In the genomic region with DNA sequence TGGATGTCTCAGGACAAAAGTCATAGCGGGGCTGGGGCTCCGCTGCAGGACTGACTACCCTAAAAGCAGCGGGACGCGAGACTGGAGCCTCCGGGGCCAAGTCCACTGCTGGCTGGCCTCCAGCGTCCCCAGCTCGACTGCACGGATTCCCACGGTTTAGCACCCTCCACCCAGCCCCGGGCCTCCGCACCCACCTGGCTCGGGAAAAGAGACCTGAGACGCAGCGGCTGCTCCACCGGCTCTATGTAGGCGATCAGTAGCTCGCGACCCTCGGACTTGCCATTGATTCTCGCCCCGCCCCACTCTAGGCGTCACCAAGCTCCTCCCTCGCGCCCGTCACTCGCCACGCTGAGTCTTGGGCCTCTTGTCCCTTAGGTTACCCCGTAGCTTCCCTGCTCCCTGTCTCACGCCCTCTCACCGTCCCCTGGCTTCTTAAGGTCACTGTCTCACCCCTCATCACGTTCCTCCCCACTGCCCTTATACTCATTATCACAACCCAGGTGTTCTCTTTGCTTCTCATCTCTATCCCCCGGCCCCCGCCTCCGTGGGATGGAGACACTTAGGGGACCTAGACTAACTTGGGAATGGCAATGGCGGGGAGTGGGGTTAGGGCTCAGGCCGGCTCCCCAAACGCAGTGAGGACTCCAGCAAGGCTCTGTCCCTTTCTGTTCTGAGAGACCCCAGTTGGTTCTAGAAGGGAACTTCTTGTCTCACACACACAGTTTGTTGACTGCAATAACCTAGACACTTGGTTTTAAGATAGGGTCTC, we compare ENCODE assay signal across 8 mouse cellular contexts. TPM values are rescaled to one million over a fixed set of nuclear protein-coding genes. Genes with fewer than 3 reads are reported as not detected.
DNase-seq lines count a peak whose midpoint lies in the region; ATAC-seq lines count a peak whose summit lies in the region.

No protein-coding gene starts in this region.

- H3K36me3 ChIP-seq in heart, embryonic 14.5 days (ENCODE audit: control insufficient read depth, insufficient read depth, low read length) = peaks cover 17% of the 10 kb centered on the region
- peaks cover 14% of the 10 kb centered on the region for H3K36me3 ChIP-seq in liver, embryonic 13.5 days
- peaks cover 11% of the 10 kb centered on the region; the same call in 1 of the 2 replicates for H3K36me3 ChIP-seq in stomach, embryonic 14.5 days (ENCODE audit: control insufficient read depth, insufficient read depth, low read length)

- peak overlapping the region; percentile 35 to 59 for H3K27ac ChIP-seq in heart, embryonic 14.5 days (replicated peaks in 1 of 2; ENCODE audit: control insufficient read depth in 1 of 2, insufficient read depth in 1 of 2, low read depth in 2 of 2, low read length in 2 of 2)
- H3K27ac ChIP-seq in liver, embryonic 13.5 days = 0 out of 2 replicates have a peak overlapping the region, but pooled peaks have one; percentile 24
- peak overlapping the region; percentile 86 for H3K27ac ChIP-seq in stomach, embryonic 14.5 days (ENCODE audit: low read length)

- H3K4me3 ChIP-seq in heart, embryonic 14.5 days (ENCODE audit: control insufficient read depth in 1 of 2, insufficient read depth in 1 of 2, low read depth in 1 of 2, low read length in 2 of 2) = peak overlapping the region; percentile 68
- peak overlapping the region; percentile 71 for H3K4me3 ChIP-seq in liver, embryonic 13.5 days (replicated peaks)
- H3K4me3 ChIP-seq in stomach, embryonic 14.5 days (ENCODE audit: low read depth, low read length) = peak overlapping the region; percentile 73

- H3K4me2 ChIP-seq in heart, embryonic 14.5 days (ENCODE audit: low read length) = peak overlapping the region; percentile 63
- H3K4me2 ChIP-seq in liver, embryonic 13.5 days = peak overlapping the region; percentile 85
- H3K4me2 ChIP-seq in stomach, embryonic 14.5 days (replicated peaks; ENCODE audit: low read depth, low read length) = peak overlapping the region; percentile 58

- no peaks in the 10 kb centered on the region for H3K9me3 ChIP-seq in heart, embryonic 14.5 days (ENCODE audit: control insufficient read depth, low read length)
- H3K9me3 ChIP-seq in liver, embryonic 13.5 days (replicated peaks) = no peaks in the 10 kb centered on the region
- H3K9me3 ChIP-seq in stomach, embryonic 14.5 days (ENCODE audit: control insufficient read depth, low read depth, low read length) = no peaks in the 10 kb centered on the region

- peak overlapping the region; percentile 79 for H3K9ac ChIP-seq in heart, embryonic 14.5 days (ENCODE audit: low read length)
- peak overlapping the region; percentile 77 for H3K9ac ChIP-seq in liver, embryonic 13.5 days
- peak overlapping the region; percentile 60 for H3K9ac ChIP-seq in stomach, embryonic 14.5 days (replicated peaks; ENCODE audit: low read depth, low read length)

- ATAC-seq in heart, embryonic 14.5 days (ENCODE audit: insufficient number of reproducible peaks, insufficient read depth, low FRiP score, low read depth) = peak; percentile 88
- ATAC-seq in liver, embryonic 13.5 days (ENCODE audit: low read depth) = peak; percentile 87
- ATAC-seq in stomach, embryonic 14.5 days (ENCODE audit: insufficient number of reproducible peaks, insufficient read depth, low FRiP score, low read depth) = peak; percentile 89

- H3K4me1 ChIP-seq in heart, embryonic 14.5 days (ENCODE audit: control insufficient read depth in 2 of 2, insufficient read depth in 2 of 2, low read length in 2 of 2) = peaks cover 2 to 4% of the 10 kb centered on the region in 2 experiments; a peak in 3 of 4 replicates
- peaks cover 51% of the 10 kb centered on the region for H3K4me1 ChIP-seq in liver, embryonic 13.5 days (replicated peaks)
- peaks cover 3% of the 10 kb centered on the region; the same call in 1 of the 2 replicates for H3K4me1 ChIP-seq in stomach, embryonic 14.5 days (ENCODE audit: control insufficient read depth, insufficient read depth, low read length)

- 1% methylated on average over 36 of the region's 38 CpGs for WGBS in heart, embryonic 14.5 days
- WGBS in liver, embryonic 13.5 days (ENCODE audit: insufficient replicate concordance) = 1% methylated on average over 38 of the region's 38 CpGs
- 1% methylated on average over 38 of the region's 38 CpGs for WGBS in stomach, embryonic 14.5 days

- peak; percentile 21 to 49 for DNase-seq in CD8-positive naive resting alpha-beta T cell, adult 2 months (ENCODE audit: low read depth in 2 of 2, low spot score in 2 of 2)
- DNase-seq in c-Kit-negative CD71-positive TER-119-positive erythroid progenitor cells, embryonic 14.5 days (ENCODE audit: low read depth, low spot score) = peak; percentile 87
- DNase-seq in fibroblast of lung, adult 2 months (ENCODE audit: low read depth) = peak; percentile 62
- peak; percentile 94 for DNase-seq in kidney, postnatal 14 days
- peak; percentile 95 for DNase-seq in liver, embryonic 13.5 days
- DNase-seq in natural killer cell, adult 2 months (ENCODE audit: low spot score in 2 of 2) = peak; percentile 69 to 70

- no peaks in the 10 kb centered on the region for H3K27me3 ChIP-seq in heart, embryonic 14.5 days (ENCODE audit: control insufficient read depth, insufficient read depth, low read length)
- H3K27me3 ChIP-seq in liver, embryonic 13.5 days = no peaks in the 10 kb centered on the region
- no peaks in the 10 kb centered on the region for H3K27me3 ChIP-seq in stomach, embryonic 14.5 days (ENCODE audit: control insufficient read depth, insufficient read depth, low read length)

RNA-seq across cellular contexts. Expression of gene Hdhd3, which starts 1.1 kb away (rescaled TPM):
- 7.5 and 11.4 TPM in 2 replicates for polyA plus RNA-seq in heart, embryonic 14.5 days (2014; fragmentation: Nextera tagmentation; extraction: Ambion mirVana)
- 6.3 and 7.1 TPM in 2 replicates for polyA plus RNA-seq in liver, embryonic 13.5 days (2015; fragmentation: Nextera tagmentation; extraction: Ambion mirVana)
- 18.7 and 21.2 TPM in 2 replicates for polyA plus RNA-seq in stomach, embryonic 14.5 days (2014; fragmentation: Nextera tagmentation; extraction: Ambion mirVana)

RNA-seq across cellular contexts. Expression of gene Alad, which starts 17.6 kb away (rescaled TPM):
- 67.2 and 69.3 TPM in 2 replicates for polyA plus RNA-seq in heart, embryonic 14.5 days (2014; fragmentation: Nextera tagmentation; extraction: Ambion mirVana)
- polyA plus RNA-seq in liver, embryonic 13.5 days (2015; fragmentation: Nextera tagmentation; extraction: Ambion mirVana) = 616 and 657 TPM in 2 replicates
- polyA plus RNA-seq in stomach, embryonic 14.5 days (2014; fragmentation: Nextera tagmentation; extraction: Ambion mirVana) = 126 and 136 TPM in 2 replicates

RNA-seq across cellular contexts. Expression of gene Bspry, which starts 22.3 kb away (rescaled TPM):
- polyA plus RNA-seq in heart, embryonic 14.5 days (2014; fragmentation: Nextera tagmentation; extraction: Ambion mirVana) = 0.27 and 0.36 TPM in 2 replicates
- 0.20 and 0.34 TPM in 2 replicates for polyA plus RNA-seq in liver, embryonic 13.5 days (2015; fragmentation: Nextera tagmentation; extraction: Ambion mirVana)
- polyA plus RNA-seq in stomach, embryonic 14.5 days (2014; fragmentation: Nextera tagmentation; extraction: Ambion mirVana) = 19.4 and 23.5 TPM in 2 replicates

RNA-seq across cellular contexts. Expression of gene Pole3, which starts 22.7 kb away (rescaled TPM):
- 47.3 and 50.7 TPM in 2 replicates for polyA plus RNA-seq in heart, embryonic 14.5 days (2014; fragmentation: Nextera tagmentation; extraction: Ambion mirVana)
- polyA plus RNA-seq in liver, embryonic 13.5 days (2015; fragmentation: Nextera tagmentation; extraction: Ambion mirVana) = 77.3 and 81.0 TPM in 2 replicates
- 73.5 and 79.8 TPM in 2 replicates for polyA plus RNA-seq in stomach, embryonic 14.5 days (2014; fragmentation: Nextera tagmentation; extraction: Ambion mirVana)

RNA-seq across cellular contexts. Expression of gene 4933430I17Rik, which starts 23.0 kb away (rescaled TPM):
- polyA plus RNA-seq in heart, embryonic 14.5 days (2014; fragmentation: Nextera tagmentation; extraction: Ambion mirVana) = 0.11 and 0.41 TPM in 2 replicates
- 0.14 and 0.23 TPM in 2 replicates for polyA plus RNA-seq in liver, embryonic 13.5 days (2015; fragmentation: Nextera tagmentation; extraction: Ambion mirVana)
- polyA plus RNA-seq in stomach, embryonic 14.5 days (2014; fragmentation: Nextera tagmentation; extraction: Ambion mirVana) = 0.49 and 0.88 TPM in 2 replicates

Comparison
In these comparisons a context has a peak if more than half of its experiments do, and no peak if none do; other contexts are left out.
1. Peak in every context shown above with its lines: DNase-seq, ATAC-seq, H3K4me3 ChIP-seq and H3K27ac ChIP-seq.
2. DNase-seq: peak in every context shown above with its lines; median percentile 95 in liver, embryonic 13.5 days; 94 in kidney, postnatal 14 days; 87 in c-Kit-negative CD71-positive TER-119-positive erythroid progenitor cells, embryonic 14.5 days; 70 in natural killer cell, adult 2 months; 62 in fibroblast of lung, adult 2 months; 35 in CD8-positive naive resting alpha-beta T cell, adult 2 months.
3. H3K27ac ChIP-seq: peak in every context shown above with its lines; median percentile 86 in stomach, embryonic 14.5 days; 47 in heart, embryonic 14.5 days; 24 in liver, embryonic 13.5 days.
4. RNA of gene Bspry, which starts 22.3 kb away (polyA plus RNA-seq): 19.4 to 23.5 TPM in stomach, embryonic 14.5 days; 0.27 to 0.36 TPM in heart, embryonic 14.5 days and 0.20 to 0.34 TPM in liver, embryonic 13.5 days; every median in the first group is over 10 times any median in the second.